Mouse (Mus musculus): ENCODE data around the gene Hamp2.

DNA sequence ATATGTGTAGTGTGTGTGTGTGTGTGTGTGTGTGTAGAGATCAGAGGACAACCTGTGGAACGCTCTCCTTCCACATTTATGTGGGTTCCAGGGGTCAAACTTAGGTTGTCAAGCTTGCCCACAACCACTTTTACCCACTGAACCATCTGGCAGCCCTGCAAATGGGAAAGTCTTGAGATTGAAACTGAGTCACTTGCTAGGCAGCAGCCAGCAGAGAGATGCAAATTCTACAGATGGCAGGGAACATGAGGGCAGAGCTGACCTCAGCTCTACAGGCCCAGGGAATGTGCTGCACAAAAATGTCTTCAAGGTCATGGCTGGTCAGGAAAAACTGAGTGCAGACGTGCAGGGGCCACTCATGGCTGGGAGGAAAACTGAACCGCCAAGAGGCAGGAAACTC is 43.1 kb downstream of the Hamp2 start:
- TF ChIP-seq CTCF (IDR thresholded peaks at IDR 0.05; ENCODE audit: borderline replicate concordance, insufficient read depth, low read length): no peak
- no peak for TF ChIP-seq POLR2A (IDR thresholded peaks at IDR 0.05; ENCODE audit: low read depth, low read length)
